12 mouse cellular contexts compared by ENCODE assay signal in genomic region chr11:8495801-8496200, GRCm38 (mm10).
DNase-seq lines count a peak whose midpoint lies in the region; ATAC-seq and TF ChIP-seq lines count a peak whose summit lies in the region.
"Had no signal": no experiment of that assay in that cellular context is flagged by ENCODE, and none has a peak within 500 bp of the region (broad histone marks: within the 10 kb centered on the region; RNA-seq: fewer than 3 reads in every experiment).

No protein-coding gene starts in this region.

- intact Hi-C loops in left cerebral cortex, postnatal 10 days (cut with DNase I), result no loop called here

- ATAC-seq in heart, embryonic 15.5 days (replicated peaks; ENCODE audit: insufficient number of reproducible peaks, insufficient read depth, low FRiP score, low read depth), result no peak
- ATAC-seq in midbrain, postnatal 0 days (ENCODE audit: low FRiP score), result no peak
- ATAC-seq in midbrain, embryonic 15.5 days (replicated peaks), result no peak
- ATAC-seq: midbrain, embryonic 16.5 days had no signal

- H3K9me3 ChIP-seq in heart, embryonic 15.5 days (replicated peaks), result no peaks in the 10 kb centered on the region
- H3K9me3 ChIP-seq in heart, embryonic 10.5 days, result no peaks in the 10 kb centered on the region
- H3K9me3 ChIP-seq in midbrain, postnatal 0 days (ENCODE audit: low read length), result no peaks in the 10 kb centered on the region
- no peaks in the 10 kb centered on the region for H3K9me3 ChIP-seq in midbrain, embryonic 15.5 days

- WGBS in heart, embryonic 15.5 days, result 83% methylated on average over 7 of the region's 7 CpGs
- 90% methylated on average over 7 of the region's 7 CpGs for WGBS in heart, embryonic 10.5 days
- WGBS in midbrain, postnatal 0 days, result 91% methylated on average over 7 of the region's 7 CpGs
- 88% methylated on average over 7 of the region's 7 CpGs for WGBS in midbrain, embryonic 15.5 days

- H3K4me3 ChIP-seq in heart, embryonic 15.5 days, result no peak overlapping the region
- no peak overlapping the region for H3K4me3 ChIP-seq in heart, embryonic 10.5 days
- H3K4me3 ChIP-seq in midbrain, postnatal 0 days (ENCODE audit: low read depth, low read length), result no peak overlapping the region
- no peak overlapping the region for H3K4me3 ChIP-seq in midbrain, embryonic 15.5 days

- H3K27ac ChIP-seq in heart, embryonic 15.5 days, result 0 out of 2 replicates have a peak overlapping the region, but pooled peaks have one; percentile 82
- no peak overlapping the region for H3K27ac ChIP-seq in heart, embryonic 10.5 days
- H3K27ac ChIP-seq in midbrain, postnatal 0 days (ENCODE audit: low read depth, low read length), result no peak overlapping the region
- no peak overlapping the region for H3K27ac ChIP-seq in midbrain, embryonic 15.5 days

- no peak for DNase-seq in heart, embryonic 10.5 days (ENCODE audit: low spot score)
- DNase-seq in midbrain, postnatal 0 days (ENCODE audit: low spot score), result peak; percentile 48
- peak; percentile 44 for DNase-seq in cerebellum, adult 9-11 months
- DNase-seq in right cerebral cortex, postnatal 10 days (ENCODE audit: low spot score in 2 of 2), result no peak
- no peak for DNase-seq in left cerebral cortex, postnatal 10 days (ENCODE audit: extremely low spot score in 1 of 2, low spot score in 2 of 2)
- DNase-seq: adrenal gland, postnatal 36 days; heart, postnatal 10 days; kidney, postnatal 10 days; thymus, adult 18-20 months had no signal

- H3K36me3 ChIP-seq in heart, embryonic 15.5 days, result peaks cover 15% of the 10 kb centered on the region; the same call in 1 of the 2 replicates
- peaks cover 20% of the 10 kb centered on the region for H3K36me3 ChIP-seq in heart, embryonic 10.5 days
- H3K36me3 ChIP-seq in midbrain, postnatal 0 days (ENCODE audit: insufficient read depth, low read length), result no peaks in the 10 kb centered on the region
- no peaks in the 10 kb centered on the region for H3K36me3 ChIP-seq in midbrain, embryonic 15.5 days (replicated peaks)

- no peak for TF ChIP-seq CTCF in midbrain, postnatal 0 days (IDR thresholded peaks at IDR 0.05)

- H3K9ac ChIP-seq in heart, embryonic 15.5 days, result no peak overlapping the region
- H3K9ac ChIP-seq in midbrain, postnatal 0 days (replicated peaks; ENCODE audit: low read length, poor library complexity, severe bottlenecking), result no peak overlapping the region
- H3K9ac ChIP-seq in midbrain, embryonic 15.5 days, result no peak overlapping the region

- no peaks in the 10 kb centered on the region for H3K27me3 ChIP-seq in heart, embryonic 15.5 days
- no peaks in the 10 kb centered on the region for H3K27me3 ChIP-seq in heart, embryonic 10.5 days (ENCODE audit: insufficient read depth, poor library complexity, severe bottlenecking)
- H3K27me3 ChIP-seq in midbrain, postnatal 0 days (ENCODE audit: insufficient read depth, low read length), result no peaks in the 10 kb centered on the region
- no peaks in the 10 kb centered on the region for H3K27me3 ChIP-seq in midbrain, embryonic 15.5 days (replicated peaks)

- H3K4me1 ChIP-seq in heart, embryonic 15.5 days (replicated peaks), result peaks cover 80% of the 10 kb centered on the region
- peaks cover 39% of the 10 kb centered on the region for H3K4me1 ChIP-seq in heart, embryonic 10.5 days
- H3K4me1 ChIP-seq in midbrain, postnatal 0 days (ENCODE audit: insufficient read depth, low read length), result 0 out of 2 replicates have a peak, but pooled peaks cover 3% of the 10 kb centered on the region
- H3K4me1 ChIP-seq in midbrain, embryonic 15.5 days, result peaks cover 4% of the 10 kb centered on the region; the same call in 1 of the 2 replicates

- no peak overlapping the region for H3K4me2 ChIP-seq in heart, embryonic 15.5 days
- no peak overlapping the region for H3K4me2 ChIP-seq in midbrain, postnatal 0 days (ENCODE audit: low read depth, low read length, poor library complexity, severe bottlenecking)
- H3K4me2 ChIP-seq in midbrain, embryonic 15.5 days, result no peak overlapping the region

Comparison
In these comparisons a context has a peak if more than half of its experiments do, and no peak if none do; other contexts are left out.
1. DNase-seq: peak in midbrain, postnatal 0 days (single experiment) and cerebellum, adult 9-11 months (single experiment); none in heart, embryonic 10.5 days (single experiment), right cerebral cortex, postnatal 10 days (0 of 2) and left cerebral cortex, postnatal 10 days (0 of 2).